Mouse (Mus musculus): ENCODE results near the gene Ccr5.

Ccr5 gene

GRCm38 (mm10) chr9:124138055-124138775 is 16.9 kb downstream of the Ccr5 start:
- no peak for ATAC-seq (ENCODE audit: low TSS enrichment)

GRCm38 (mm10) chr9:124143678-124144077 is 22.3 kb downstream of the Ccr5 start:
- ATAC-seq (ENCODE audit: low TSS enrichment) = no peak

- ATAC-seq (ENCODE audit: low TSS enrichment) = no peak
These were observed 25.0 kb downstream of the Ccr5 start for GRCm38 (mm10) chr9:124146307-124146706.

Data from frontal cortex, adult (tissue).